ENCODE assay signal across 25 mouse cellular contexts in genomic region chr2:117989215-117989614, GRCm38 (mm10).
DNase-seq lines count a peak whose midpoint lies in the region; ATAC-seq and TF ChIP-seq lines count a peak whose summit lies in the region.
"Had no signal": no experiment of that assay in that cellular context is flagged by ENCODE, and none has a peak within 500 bp of the region (broad histone marks: within the 10 kb centered on the region; RNA-seq: fewer than 3 reads in every experiment).

No protein-coding gene starts in this region.

- TF ChIP-seq EP300 in lung, postnatal 0 days (IDR thresholded peaks at IDR 0.05): no peak

- no peak for TF ChIP-seq CTCF in lung, postnatal 0 days (IDR thresholded peaks at IDR 0.05)

- DNase-seq in heart, adult 11 months: peak; percentile 45
- no peak for DNase-seq in heart, postnatal 36 days
- peak; percentile 59 for DNase-seq in lung, postnatal 0 days (ENCODE audit: low spot score)
- DNase-seq in lung, postnatal 36 days: no peak
- no peak for DNase-seq in ovary, postnatal 36 days (ENCODE audit: low spot score)
- DNase-seq in cerebellum, adult 8-10 months: no peak
- DNase-seq: adrenal gland, postnatal 25 days; cerebellum, postnatal 10 days; heart, postnatal 14 days; kidney, adult 8-10 months; kidney, postnatal 10 days; right cerebral cortex, adult 18-20 months; right cerebral cortex, postnatal 4 days; thymus, postnatal 4 days had no signal

- intact Hi-C loops in heart, postnatal 36 days (cut with DNase I): no loop called here

- no peaks in the 10 kb centered on the region for H3K36me3 ChIP-seq in lung, postnatal 0 days (ENCODE audit: insufficient read depth, low read length)
- H3K36me3 ChIP-seq: embryonic facial prominence, embryonic 15.5 days; forebrain, embryonic 15.5 days; heart, embryonic 13.5 days; hindbrain, embryonic 13.5 days; limb, embryonic 10.5 days; midbrain, embryonic 13.5 days; neural tube, embryonic 13.5 days; stomach, embryonic 15.5 days had no signal

- ATAC-seq in lung, postnatal 0 days: peak; percentile 24
- peak; percentile 42 to 87; a peak in 3 of 4 replicates for ATAC-seq in hematopoietic stem cell, adult 5-6 weeks (replicated peaks in 1 of 2; ENCODE audit: insufficient read depth in 1 of 2, low FRiP score in 2 of 2, low TSS enrichment in 1 of 2, low read depth in 1 of 2, poor library complexity in 2 of 2, severe bottlenecking in 2 of 2)
- ATAC-seq: CD4-positive, CD25-positive, alpha-beta regulatory T cell, adult 4 months; forebrain, embryonic 15.5 days; midbrain, embryonic 13.5 days had no signal

- H3K4me2 ChIP-seq in lung, postnatal 0 days (replicated peaks; ENCODE audit: low read depth, low read length): no peak overlapping the region
- H3K4me2 ChIP-seq: forebrain, embryonic 15.5 days; heart, embryonic 13.5 days; hindbrain, embryonic 13.5 days; midbrain, embryonic 13.5 days; neural tube, embryonic 13.5 days; stomach, embryonic 15.5 days had no signal

- peaks cover 9% of the 10 kb centered on the region for H3K4me1 ChIP-seq in lung, postnatal 0 days (ENCODE audit: insufficient read depth, low read depth, low read length)
- H3K4me1 ChIP-seq: forebrain, embryonic 15.5 days; neural tube, embryonic 13.5 days had no signal

- H3K9me3 ChIP-seq in lung, postnatal 0 days (ENCODE audit: low read length): no peaks in the 10 kb centered on the region
- H3K9me3 ChIP-seq: embryonic facial prominence, embryonic 15.5 days; forebrain, embryonic 15.5 days; heart, embryonic 13.5 days; hindbrain, embryonic 13.5 days; limb, embryonic 10.5 days; midbrain, embryonic 13.5 days; neural tube, embryonic 13.5 days; stomach, embryonic 15.5 days had no signal

- H3K27ac ChIP-seq in lung, postnatal 0 days (ENCODE audit: low read length): no peak overlapping the region
- H3K27ac ChIP-seq: forebrain, embryonic 15.5 days; hindbrain, embryonic 13.5 days; limb, embryonic 10.5 days; macrophage; midbrain, embryonic 13.5 days; neural tube, embryonic 13.5 days; stomach, embryonic 15.5 days had no signal

- no peaks in the 10 kb centered on the region for H3K27me3 ChIP-seq in lung, postnatal 0 days (replicated peaks; ENCODE audit: insufficient read depth, low read length)
- H3K27me3 ChIP-seq: embryonic facial prominence, embryonic 15.5 days; forebrain, embryonic 15.5 days; heart, embryonic 13.5 days; hindbrain, embryonic 13.5 days; midbrain, embryonic 13.5 days; neural tube, embryonic 13.5 days; stomach, embryonic 15.5 days had no signal

- no peak overlapping the region for H3K9ac ChIP-seq in lung, postnatal 0 days (replicated peaks; ENCODE audit: low read depth)
- H3K9ac ChIP-seq: embryonic facial prominence, embryonic 15.5 days; forebrain, embryonic 15.5 days; heart, embryonic 13.5 days; hindbrain, embryonic 13.5 days; midbrain, embryonic 13.5 days; neural tube, embryonic 13.5 days; stomach, embryonic 15.5 days had no signal

- WGBS in lung, postnatal 0 days: 57% methylated on average over 8 of the region's 8 CpGs

- no peak overlapping the region for H3K4me3 ChIP-seq in lung, postnatal 0 days (ENCODE audit: low read depth, low read length)
- H3K4me3 ChIP-seq: embryonic facial prominence, embryonic 15.5 days; forebrain, embryonic 15.5 days; heart, embryonic 13.5 days; hindbrain, embryonic 13.5 days; limb, embryonic 10.5 days; midbrain, embryonic 13.5 days; neural tube, embryonic 13.5 days; stomach, embryonic 15.5 days had no signal

Comparison
In these comparisons a context has a peak if more than half of its experiments do, and no peak if none do; other contexts are left out.
1. DNase-seq: peak in heart, adult 11 months (single experiment) and lung, postnatal 0 days (single experiment); none in heart, postnatal 36 days (0 of 2), lung, postnatal 36 days (single experiment), ovary, postnatal 36 days (single experiment) and cerebellum, adult 8-10 months (single experiment).